Mouse (Mus musculus) stomach, embryonic 16.5 days (tissue): ENCODE measurements around the gene Krt80. TPM values are rescaled to one million over a fixed set of nuclear protein-coding genes. Genes with fewer than 3 reads are reported as not detected.

Experiments used
- microRNA counts: library from miRNA; unstranded; fragments of <30 nt; microRNA quantifications from one replicate; lab custom pipeline; 2016
- microRNA-seq: library from miRNA; unstranded; fragments of <30 nt; microRNA quantifications from one replicate; pipeline ENCODE4, GENCODE M21; 2016
- polyA plus RNA-seq: library from polyadenylated mRNA; unstranded; fragments of >200 nt; fragmentation: Nextera tagmentation; extraction: Ambion mirVana; gene quantifications from 2 replicates; pipeline ENCODE4 v1.2.1, GENCODE M21; 2015

Krt80 gene
- polyA plus RNA-seq, 1 experiment from 2014 or later: 37.4 TPM

MicroRNAs within 50 kb of the gene (microRNA counts, 519-probe panel; counts per million panel counts)
- microRNA mmu-miR-1941-3p (lab: Ali Mortazavi, UCI): 1,783 counts per million, percentile 30 among the panel's probes with 10 or more counts
- microRNA mmu-miR-1941-5p (lab: Ali Mortazavi, UCI): 314 counts per million, percentile 2 among the panel's probes with 10 or more counts

Small RNA genes within 50 kb of the gene (microRNA-seq; reads per million reads assigned to microRNA genes)
- 3.6 reads per million, percentile 20 among the genes with 10 or more reads in this experiment for gene Mir1941

Other genes starting within 250 kb of the Krt80 start
- gene Acvrl1, start 241.6 kb downstream of the Krt80 start, polyA plus RNA-seq: 34.9 and 39.3 TPM in 2 replicates
- 11.6 and 12.1 TPM in 2 replicates for gene Acvr1b, start 196.1 kb downstream of the Krt80 start, polyA plus RNA-seq
- 2.1 and 2.7 TPM in 2 replicates for gene Grasp, start 146.0 kb downstream of the Krt80 start, polyA plus RNA-seq
- 12.9 and 13.3 TPM in 2 replicates for gene Nr4a1, start 115.9 kb downstream of the Krt80 start, polyA plus RNA-seq
- gene Atg101, start 85.9 kb downstream of the Krt80 start, polyA plus RNA-seq: 66.9 and 67.0 TPM in 2 replicates
- 9.4 and 9.5 TPM in 2 replicates for gene 6030408B16Rik, start 77.0 kb downstream of the Krt80 start, polyA plus RNA-seq
- 378 and 523 TPM in 2 replicates for gene Krt7, start 40.9 kb upstream of the Krt80 start, polyA plus RNA-seq
- 0.19 and 0.26 TPM in 2 replicates for gene Krt87, start 68.6 kb upstream of the Krt80 start, polyA plus RNA-seq
- 0.15 TPM in 1 of 2 replicates, not detected in the other for gene Krt88, start 77.6 kb upstream of the Krt80 start, polyA plus RNA-seq
- not detected in 2 replicates for gene Krt81, start 93.6 kb upstream of the Krt80 start, polyA plus RNA-seq
- not detected in 2 replicates for gene Krt86, start 103.3 kb upstream of the Krt80 start, polyA plus RNA-seq
- not detected in 2 replicates for gene Krt83, start 121.3 kb upstream of the Krt80 start, polyA plus RNA-seq
- gene Gm49425, start 147.1 kb upstream of the Krt80 start, polyA plus RNA-seq: not detected in 2 replicates
- gene Krt84, start 162.7 kb upstream of the Krt80 start, polyA plus RNA-seq: 0.09 TPM in 1 of 2 replicates, not detected in the other
- gene Krt82, start 180.5 kb upstream of the Krt80 start, polyA plus RNA-seq: not detected in 2 replicates
- gene Krt90, start 192.8 kb upstream of the Krt80 start, polyA plus RNA-seq: 0.13 and 0.17 TPM in 2 replicates
- gene Krt75, start 203.7 kb upstream of the Krt80 start, polyA plus RNA-seq: 0.26 and 0.40 TPM in 2 replicates